Mouse (Mus musculus) stomach, postnatal 0 days (tissue): ENCODE measurements around the gene Lsm5.

ENCODE experiments used
- CTCF ChIP-seq: IDR thresholded peaks from 2 replicates; pipeline ENCODE4 v1.5.1; 2016; ENCODE audit warnings: antibody characterized with exemption, low read depth, mild to moderate bottlenecking, moderate library complexity
- EP300 ChIP-seq: optimal IDR thresholded peaks from 2 replicates; pipeline ENCODE3; 2016; ENCODE audit warnings: antibody characterized with exemption

DNA sequence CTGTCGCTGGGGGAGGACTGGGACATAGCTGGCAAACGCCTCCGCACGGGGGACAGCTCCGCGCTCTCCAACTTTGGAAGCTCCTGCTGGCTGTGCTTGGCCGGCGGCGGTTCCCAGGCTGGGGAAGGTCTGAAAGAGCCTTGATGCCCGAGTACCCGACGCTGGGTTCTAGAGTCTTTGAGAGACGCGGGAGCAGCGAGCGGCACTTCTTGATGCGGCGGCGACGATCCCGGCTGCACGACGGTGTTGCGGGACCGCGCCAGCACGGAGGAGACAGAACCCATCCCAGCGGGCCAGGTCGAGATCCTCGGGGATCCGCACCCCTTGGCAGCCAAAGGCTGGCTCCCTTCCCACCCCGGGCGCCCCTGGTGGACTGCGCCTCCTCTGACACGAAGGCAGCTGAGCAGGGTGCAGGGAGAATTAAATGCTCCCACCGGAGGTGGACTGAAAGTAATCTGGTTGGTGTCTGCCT, 52.4 kb downstream of the Lsm5 start:
- TF ChIP-seq CTCF = peak; percentile 51; the same call in 1 of the 2 replicates
- TF ChIP-seq EP300 = no peak
